Mouse (Mus musculus) adrenal gland, postnatal 36 days (tissue): ENCODE results near the gene Erbb2. TPM values are rescaled to one million over a fixed set of nuclear protein-coding genes. Genes with fewer than 3 reads are reported as not detected.

ENCODE experiments used
- DNase-seq, 2 experiments: peaks; one replicate each; pipeline ENCODE4 v3.0.0; 2021; ENCODE audit warnings: mixed read lengths in 1 of 2
- total RNA-seq, 2 experiments: library from RNA; stranded (reverse); gene quantifications; 2 replicates each; pipeline ENCODE4 v1.2.3; 2021

Gene Erbb2
- total RNA-seq, 2 experiments from 2014 or later = 4.2 to 4.7 TPM

DNA sequence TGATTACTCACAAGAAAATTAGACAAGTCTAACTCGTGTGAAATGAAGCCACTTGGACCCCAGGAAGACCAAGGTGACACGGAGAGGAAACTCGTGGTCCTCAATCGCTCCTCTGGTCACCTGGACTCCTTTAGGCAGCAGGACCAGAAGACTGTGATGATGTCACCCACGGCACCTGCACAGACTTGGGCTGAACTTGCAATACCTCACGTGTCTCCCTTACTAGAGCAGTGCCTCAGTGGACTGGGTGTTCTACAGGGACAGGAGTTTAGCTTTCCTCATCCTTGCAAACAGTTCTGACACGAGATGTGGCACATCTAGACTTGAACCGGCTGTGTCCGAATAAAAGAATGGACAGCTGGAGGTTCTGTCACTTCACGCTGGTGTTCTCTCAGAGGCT lies 69.8 kb downstream of the Erbb2 start:
- no peak for DNase-seq

DNA sequence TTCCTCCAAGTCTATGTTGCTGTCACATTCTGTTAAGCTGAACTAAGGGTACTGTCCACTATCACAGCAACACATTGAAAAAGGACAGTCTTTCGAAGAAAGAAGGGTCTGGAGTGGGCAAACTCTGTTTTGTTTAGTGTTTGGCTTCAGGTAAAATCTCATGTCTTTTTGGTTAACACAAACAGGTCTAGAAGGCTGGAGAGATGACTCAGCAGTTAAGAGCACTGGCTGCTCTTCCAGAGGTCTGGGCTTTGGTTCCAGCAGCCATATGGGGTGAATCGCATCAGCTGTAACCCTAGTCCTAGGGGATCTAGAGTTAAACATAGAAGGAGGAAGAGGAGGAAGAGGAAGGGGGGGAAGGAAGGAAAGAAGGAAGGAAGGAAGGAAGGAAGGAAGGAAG lies 73.5 kb downstream of the Erbb2 start:
- DNase-seq = no peak

Other genes starting within 250 kb of the Erbb2 start
- gene Med1, start 219.2 kb upstream of the Erbb2 start, total RNA-seq = 10 to 100 TPM; 65.4 to 72.5 TPM
- gene Cdk12, start 209.4 kb upstream of the Erbb2 start, total RNA-seq = 10 to 100 TPM; 42.8 to 50.6 TPM
- gene Neurod2, start 82.8 kb upstream of the Erbb2 start, total RNA-seq = not detected
- gene Ppp1r1b, start 64.1 kb upstream of the Erbb2 start, total RNA-seq = not detected
- 10 to 100 TPM; 22.3 to 23.2 TPM for gene Stard3, start 54.1 kb upstream of the Erbb2 start, total RNA-seq
- gene Tcap, start 28.7 kb upstream of the Erbb2 start, total RNA-seq = 1 to 10 TPM in 1 of 2 experiments, under 1 TPM in 1; 0.43 to 1.2 TPM
- 100 to 1,000 TPM; 363 to 581 TPM for gene Pnmt, start 26.0 kb upstream of the Erbb2 start, total RNA-seq
- gene Pgap3, start 12.0 kb upstream of the Erbb2 start, total RNA-seq = 1 to 10 TPM; 4.4 to 7.2 TPM
- 10 to 100 TPM; 84.0 to 84.2 TPM for gene Mien1, start 26.5 kb downstream of the Erbb2 start, total RNA-seq
- not detected for gene Grb7, start 33.9 kb downstream of the Erbb2 start, total RNA-seq
- gene Ikzf3, start 133.6 kb downstream of the Erbb2 start, total RNA-seq = under 1 TPM; 0.13 to 0.36 TPM
- gene Zpbp2, start 138.6 kb downstream of the Erbb2 start, total RNA-seq = under 1 TPM; 0.50 to 0.82 TPM
- 100 to 1,000 TPM; 133 to 139 TPM for gene Ormdl3, start 174.9 kb downstream of the Erbb2 start, total RNA-seq
- not detected for gene Lrrc3c, start 185.8 kb downstream of the Erbb2 start, total RNA-seq
- gene Gm12355, start 213.2 kb downstream of the Erbb2 start, total RNA-seq = 10 to 100 TPM; 13.9 to 15.3 TPM
- gene Gsdma3, start 213.9 kb downstream of the Erbb2 start, total RNA-seq = 10 to 100 TPM; 12.9 to 17.0 TPM
- gene Gsdma2, start 234.3 kb downstream of the Erbb2 start, total RNA-seq = under 1 TPM; 0.43 to 0.76 TPM